Mouse (Mus musculus) hindbrain, embryonic 16.5 days (tissue): ENCODE measurements around the gene Map3k20. TPM values are rescaled to one million over a fixed set of nuclear protein-coding genes. Genes with fewer than 3 reads are reported as not detected.

Source experiments
- ATAC-seq: fragments of 200-750 bp; cut with Nextera tagmentation; 2 replicates; pipeline ENCODE4 v1.8.0; 2017; ENCODE audit warnings: moderate TSS enrichment, moderate library complexity
- H3K27ac ChIP-seq: fragments of 300-500 bp; sonication (generic); 2 replicates; pipeline ENCODE4 v1.5.1; 2014; ENCODE audit warnings: low read depth, mild to moderate bottlenecking, control low read depth, low read length, moderate library complexity
- H3K27me3 ChIP-seq: fragments of 300-500 bp; sonication (generic); replicated peaks from 2 replicates; pipeline ENCODE4 v1.6.1; 2014; ENCODE audit warnings: low read length; ENCODE audit not compliant: control insufficient read depth, insufficient read depth
- H3K36me3 ChIP-seq: fragments of 300-500 bp; sonication (generic); 2 replicates; pipeline ENCODE4 v1.6.1; 2014; ENCODE audit warnings: mild to moderate bottlenecking, low read length, moderate library complexity, mixed read lengths; ENCODE audit not compliant: control insufficient read depth, insufficient read depth
- H3K4me1 ChIP-seq: fragments of 300-500 bp; sonication (generic); 2 replicates; pipeline ENCODE4 v1.6.1; 2014; ENCODE audit warnings: low read depth, low read length; ENCODE audit not compliant: control insufficient read depth, insufficient read depth
- H3K4me2 ChIP-seq: fragments of 300-500 bp; sonication (generic); 2 replicates; pipeline ENCODE4 v1.6.1; 2014; ENCODE audit warnings: mild to moderate bottlenecking, low read length, control low read depth, moderate library complexity
- H3K4me3 ChIP-seq: fragments of 300-500 bp; sonication (generic); 2 replicates; pipeline ENCODE4 v1.5.1; 2014; ENCODE audit warnings: mild to moderate bottlenecking, low read length, control low read depth, moderate library complexity
- H3K9ac ChIP-seq: fragments of 300-500 bp; sonication (generic); 2 replicates; pipeline ENCODE4 v1.6.1; 2014; ENCODE audit warnings: low read depth, mild to moderate bottlenecking, control low read depth, low read length, moderate library complexity
- H3K9me3 ChIP-seq: fragments of 300-500 bp; sonication (generic); 2 replicates; pipeline ENCODE4 v1.6.1; 2014; ENCODE audit warnings: mild to moderate bottlenecking, low read length, moderate library complexity; ENCODE audit not compliant: control insufficient read depth
- WGBS: fragments of 180-500 bp; shearing (Covaris S2); extraction: QIAGEN DNeasy Blood & Tissue Kit; methylation state at CpG from one replicate; pipeline ENCODE4 v1.1.7; 2014; 5-methylcytosine and 5-hydroxymethylcytosine counted together
- polyA plus RNA-seq: library from polyadenylated mRNA; unstranded; fragments of >200 nt; fragmentation: Nextera tagmentation; extraction: Ambion mirVana; gene quantifications from 2 replicates; pipeline ENCODE4 v1.2.1, GENCODE M21; 2015

Map3k20 gene
- polyA plus RNA-seq, 1 experiment from 2014 or later: 3.3 TPM

DNA sequence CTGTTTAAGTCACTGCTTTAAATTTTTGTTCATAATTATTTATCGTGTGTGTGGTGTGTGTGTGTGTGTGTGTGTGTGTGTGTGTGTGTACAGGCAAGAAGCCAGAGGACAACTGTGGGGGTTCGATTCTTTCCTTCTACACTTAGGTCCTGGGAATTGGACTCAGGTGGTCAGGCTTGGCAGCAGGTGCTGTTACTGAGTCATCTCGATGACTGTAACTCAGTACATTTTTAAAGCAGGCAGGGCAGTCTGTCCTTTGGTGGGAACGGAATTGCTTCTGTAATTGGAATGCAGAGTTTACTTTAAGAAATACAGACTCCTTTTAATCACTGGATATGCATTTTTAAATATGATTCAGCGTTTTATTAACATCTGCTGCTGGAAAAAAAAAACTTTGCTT lies 22.9 kb downstream of the Map3k20 start:
- no peak for ATAC-seq
- Histone ChIP-seq H3K4me3 (no peak overlapping the region), H3K9ac (no peak overlapping the region), H3K4me1 (no peaks in the 10 kb centered on the region), H3K9me3 (no peaks in the 10 kb centered on the region), H3K27me3 (no peaks in the 10 kb centered on the region; the same call in 1 of the 2 replicates), H3K36me3 (no peaks in the 10 kb centered on the region), H3K4me2 (no peak overlapping the region), H3K27ac (no peak overlapping the region)
- WGBS: 87% methylated on average over 5 of the region's 5 CpGs

DNA sequence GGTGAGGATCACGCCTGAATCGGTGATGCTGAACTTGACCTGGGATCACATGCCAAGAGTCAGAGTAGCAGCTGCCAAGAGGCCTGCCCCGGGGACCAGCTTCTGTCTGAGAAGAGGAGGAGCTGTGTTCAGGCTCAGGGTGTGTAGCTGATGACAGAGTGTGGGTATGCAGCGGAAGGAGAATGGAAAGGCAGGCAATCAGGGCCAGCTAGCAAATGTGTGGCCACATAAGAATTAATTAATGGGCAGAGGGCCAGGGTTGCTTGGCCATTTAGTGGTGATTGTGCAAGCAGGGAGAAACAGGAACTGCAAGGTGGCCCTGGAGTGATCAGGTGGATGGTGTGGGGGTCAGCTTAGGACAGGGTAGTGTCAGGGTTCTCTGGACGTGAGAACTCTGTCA lies 23.5 kb downstream of the Map3k20 start:
- ATAC-seq: no peak
- no peak overlapping the region for H3K9ac ChIP-seq
- WGBS: 66% methylated on average over 5 of the region's 5 CpGs
- H3K27me3 ChIP-seq: no peaks in the 10 kb centered on the region; the same call in 1 of the 2 replicates
- H3K4me3 ChIP-seq: no peak overlapping the region
- no peaks in the 10 kb centered on the region for H3K9me3 ChIP-seq
- no peaks in the 10 kb centered on the region for H3K4me1 ChIP-seq
- no peaks in the 10 kb centered on the region for H3K36me3 ChIP-seq
- H3K4me2 ChIP-seq: no peak overlapping the region
- no peak overlapping the region for H3K27ac ChIP-seq

DNA sequence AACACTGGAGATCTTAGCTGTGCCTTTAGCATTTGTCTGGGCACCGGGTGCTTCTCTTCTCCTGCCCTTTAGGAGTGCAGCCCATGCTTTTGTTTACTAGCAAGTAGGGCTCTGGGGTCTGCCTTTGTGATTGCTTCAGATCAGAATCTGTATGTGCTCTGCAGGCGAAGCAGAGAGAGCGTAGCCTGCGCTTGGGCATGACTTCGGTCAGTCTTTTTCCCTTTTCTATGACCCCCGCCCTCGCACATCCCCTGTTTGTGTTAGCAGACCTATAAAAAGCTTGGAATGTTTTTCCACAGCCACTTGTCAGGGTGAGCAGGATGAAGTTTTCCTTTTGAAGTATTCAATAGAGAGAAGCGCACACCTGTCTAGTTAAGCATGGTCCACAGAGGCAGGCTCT lies 26.0 kb downstream of the Map3k20 start:
- H3K9me3 ChIP-seq: no peaks in the 10 kb centered on the region
- no peaks in the 10 kb centered on the region for H3K36me3 ChIP-seq
- ATAC-seq: no peak
- WGBS: 85% methylated on average over 8 of the region's 8 CpGs
- H3K4me2 ChIP-seq: no peak overlapping the region
- no peak overlapping the region for H3K4me3 ChIP-seq
- H3K4me1 ChIP-seq: no peaks in the 10 kb centered on the region
- H3K9ac ChIP-seq: no peak overlapping the region
- no peaks in the 10 kb centered on the region; the same call in 1 of the 2 replicates for H3K27me3 ChIP-seq
- H3K27ac ChIP-seq: no peak overlapping the region

DNA sequence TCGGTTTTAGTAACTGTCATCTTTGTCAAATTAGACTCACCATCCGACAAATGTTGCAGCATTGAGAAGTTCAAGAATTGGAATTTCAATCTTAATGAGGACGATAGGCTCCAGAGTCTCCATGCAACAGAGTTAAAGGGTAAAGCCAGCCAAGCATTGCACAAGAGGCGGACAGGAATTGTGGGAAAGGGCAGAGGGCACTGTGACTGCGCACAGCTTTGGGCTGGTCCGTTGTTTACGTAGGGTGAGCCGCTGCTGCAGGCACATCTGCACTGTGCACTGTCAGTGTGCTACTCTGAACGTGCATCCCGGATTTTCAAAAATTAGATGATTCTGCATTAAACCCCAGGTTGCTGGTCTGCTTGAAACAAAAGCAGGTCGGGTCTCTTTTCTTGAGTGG lies 27.9 kb downstream of the Map3k20 start:
- no peaks in the 10 kb centered on the region for H3K4me1 ChIP-seq
- no peak overlapping the region for H3K27ac ChIP-seq
- 80% methylated on average over 11 of the region's 11 CpGs for WGBS
- H3K27me3 ChIP-seq: no peaks in the 10 kb centered on the region
- H3K4me2 ChIP-seq: no peak overlapping the region
- no peak for ATAC-seq
- H3K9ac ChIP-seq: no peak overlapping the region
- H3K9me3 ChIP-seq: no peaks in the 10 kb centered on the region
- no peak overlapping the region for H3K4me3 ChIP-seq
- no peaks in the 10 kb centered on the region for H3K36me3 ChIP-seq

DNA sequence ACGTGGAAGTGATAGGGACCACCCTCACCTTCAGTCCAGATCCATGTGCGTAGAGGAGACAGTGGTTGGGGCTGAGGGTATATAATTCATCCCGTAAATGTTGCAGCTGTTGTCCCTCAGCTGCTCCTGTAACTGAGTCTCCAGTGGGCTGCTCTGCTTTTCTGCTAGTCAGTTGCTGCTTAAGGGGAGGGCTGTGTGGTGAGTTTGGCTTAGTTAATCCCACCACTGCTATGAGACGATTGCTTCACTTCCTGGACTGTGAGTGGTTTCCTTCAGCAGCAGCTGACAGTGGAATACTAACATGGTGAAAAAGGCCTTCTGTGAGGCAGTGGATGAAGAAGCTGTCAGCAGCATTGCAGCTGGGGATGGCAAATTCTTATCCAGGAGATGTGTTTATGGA lies 33.0 kb downstream of the Map3k20 start:
- no peak overlapping the region for H3K9ac ChIP-seq
- no peak overlapping the region for H3K27ac ChIP-seq
- no peak for ATAC-seq
- H3K4me1 ChIP-seq: no peaks in the 10 kb centered on the region
- no peak overlapping the region for H3K4me2 ChIP-seq
- no peak overlapping the region for H3K4me3 ChIP-seq
- WGBS: 75% methylated on average over 4 of the region's 4 CpGs
- no peaks in the 10 kb centered on the region for H3K36me3 ChIP-seq
- no peaks in the 10 kb centered on the region for H3K27me3 ChIP-seq
- no peaks in the 10 kb centered on the region for H3K9me3 ChIP-seq

DNA sequence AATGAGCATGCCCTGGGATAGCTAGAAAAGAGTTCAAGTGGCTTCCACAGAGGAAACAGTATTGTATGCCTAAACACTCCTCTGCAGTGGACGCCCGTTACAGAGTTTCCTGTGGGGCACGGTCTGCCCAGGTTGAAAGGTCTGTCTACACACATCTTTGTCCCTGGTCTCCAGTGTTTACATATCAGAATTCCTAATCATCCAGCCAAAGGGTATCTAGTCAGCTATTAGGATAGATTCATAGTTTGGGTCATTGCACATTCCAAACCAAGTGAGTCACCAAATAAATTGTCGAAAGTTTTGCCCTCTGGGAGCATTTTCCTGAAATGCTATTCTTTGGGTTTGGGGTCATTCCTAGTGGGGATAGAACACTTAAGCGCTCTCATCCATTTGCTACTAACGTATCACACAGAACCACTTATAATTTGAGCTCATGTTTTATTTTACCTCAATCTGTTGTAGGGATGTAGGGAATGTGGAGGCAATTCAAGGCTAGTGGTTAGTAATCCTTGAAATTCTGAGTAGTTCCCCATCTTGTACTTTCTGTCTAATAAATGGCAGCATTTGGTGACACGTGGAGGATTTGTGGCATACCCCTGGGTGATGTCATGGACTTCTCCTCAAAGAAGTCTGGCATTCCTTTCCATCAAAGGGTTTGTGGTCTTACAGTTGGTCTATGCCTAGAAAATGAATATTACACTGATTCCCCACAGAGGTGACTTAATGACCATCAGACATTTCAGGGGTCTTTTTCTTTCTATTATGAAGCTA lies 33.8 kb downstream of the Map3k20 start:
- no peaks in the 10 kb centered on the region for H3K27me3 ChIP-seq
- no peak overlapping the region for H3K4me3 ChIP-seq
- H3K9me3 ChIP-seq: no peaks in the 10 kb centered on the region
- no peak overlapping the region for H3K4me2 ChIP-seq
- no peaks in the 10 kb centered on the region for H3K36me3 ChIP-seq
- no peak overlapping the region for H3K9ac ChIP-seq
- H3K27ac ChIP-seq: no peak overlapping the region
- H3K4me1 ChIP-seq: no peaks in the 10 kb centered on the region
- WGBS: 89% methylated on average over 7 of the region's 7 CpGs
- ATAC-seq: no peak

DNA sequence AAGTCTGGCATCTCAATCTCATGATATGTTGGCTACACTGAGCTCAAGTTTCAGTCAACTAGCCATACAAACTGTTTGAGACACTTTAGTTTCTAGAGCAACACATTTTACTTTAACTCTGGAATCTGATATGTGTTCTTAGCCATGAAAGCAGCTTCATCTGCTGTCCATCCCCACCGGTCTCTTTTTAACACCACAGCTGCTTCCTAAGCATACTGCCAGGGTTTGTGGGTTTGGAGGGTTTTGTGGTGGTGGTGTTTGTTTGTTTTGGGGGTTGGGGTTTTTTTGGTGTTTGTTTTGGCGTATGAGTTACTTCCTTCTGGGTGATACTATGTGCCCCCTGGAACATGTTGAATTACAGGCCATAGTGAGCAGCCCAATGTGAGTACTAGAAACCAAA lies 35.2 kb downstream of the Map3k20 start:
- Histone ChIP-seq H3K27me3 (no peaks in the 10 kb centered on the region), H3K27ac (no peak overlapping the region), H3K9me3 (no peaks in the 10 kb centered on the region), H3K4me3 (no peak overlapping the region), H3K4me1 (0 out of 2 replicates have a peak, but pooled peaks cover under 1% of the 10 kb centered on the region), H3K9ac (no peak overlapping the region), H3K36me3 (no peaks in the 10 kb centered on the region), H3K4me2 (no peak overlapping the region)
- WGBS: 85% methylated on average over 2 of the region's 2 CpGs
- ATAC-seq: no peak

DNA sequence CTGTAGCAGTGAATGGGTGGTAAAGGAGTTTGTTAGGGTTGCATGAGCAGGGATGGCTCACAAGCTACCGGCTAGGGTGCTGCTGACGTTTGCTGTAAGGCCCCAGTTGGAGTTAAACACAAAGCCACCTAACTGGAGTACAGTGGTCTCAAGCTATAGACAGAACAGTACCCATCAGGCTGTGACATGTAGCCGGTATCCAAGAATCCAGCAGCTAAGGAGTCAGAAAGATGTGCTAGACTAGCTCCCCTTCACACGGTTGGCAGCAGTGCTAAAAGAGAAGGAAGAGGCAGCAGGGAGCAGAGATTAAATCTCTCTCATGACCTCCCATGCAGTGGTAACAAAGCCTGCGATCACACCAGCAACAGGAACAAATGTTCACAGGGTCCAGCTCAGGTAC lies 36.2 kb downstream of the Map3k20 start:
- Histone ChIP-seq H3K36me3 (no peaks in the 10 kb centered on the region), H3K4me1 (peaks cover 3% of the 10 kb centered on the region), H3K9ac (no peak overlapping the region), H3K27me3 (no peaks in the 10 kb centered on the region), H3K4me3 (no peak overlapping the region), H3K27ac (no peak overlapping the region), H3K4me2 (no peak overlapping the region), H3K9me3 (no peaks in the 10 kb centered on the region)
- no peak for ATAC-seq
- WGBS: 77% methylated on average over 5 of the region's 5 CpGs

DNA sequence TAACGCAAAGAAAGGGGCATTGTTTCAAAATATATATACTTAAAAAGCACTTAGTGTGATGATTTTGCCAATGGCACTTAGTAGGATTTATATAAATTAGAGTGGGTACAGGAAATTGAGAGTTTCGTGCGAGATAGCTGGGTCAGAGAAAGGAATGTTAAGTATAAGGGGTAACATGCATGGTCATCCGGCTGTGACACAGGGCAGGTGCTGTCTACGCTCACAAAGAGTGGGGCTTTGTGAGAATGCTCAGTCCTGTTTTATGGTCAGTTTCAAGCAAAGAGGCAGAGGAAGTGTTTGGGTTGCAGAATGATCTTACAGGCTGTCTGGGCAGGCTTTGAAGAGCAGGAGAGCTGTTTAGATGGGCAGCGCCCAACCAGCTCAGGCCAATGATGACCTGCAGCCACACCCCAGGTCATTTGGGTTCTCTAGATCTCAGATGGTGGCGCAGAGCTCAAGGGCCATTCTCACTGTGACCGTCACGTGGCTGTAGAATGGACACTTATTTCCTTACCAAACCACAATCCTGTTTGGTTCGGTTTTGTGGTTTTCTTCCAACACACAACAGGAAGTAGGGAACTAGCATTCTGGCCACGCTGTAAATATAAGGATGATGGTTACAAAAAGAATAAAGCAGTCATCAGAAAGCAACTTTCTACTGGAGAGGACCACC lies 37.4 kb downstream of the Map3k20 start:
- Histone ChIP-seq H3K9ac (no peak overlapping the region), H3K4me3 (no peak overlapping the region), H3K27me3 (no peaks in the 10 kb centered on the region), H3K4me1 (peaks cover 3% of the 10 kb centered on the region), H3K27ac (no peak overlapping the region), H3K4me2 (no peak overlapping the region), H3K9me3 (no peaks in the 10 kb centered on the region), H3K36me3 (no peaks in the 10 kb centered on the region)
- 83% methylated on average over 11 of the region's 11 CpGs for WGBS
- no peak for ATAC-seq
